Mouse (Mus musculus) megakaryocyte, adult 5-6 weeks (primary cell): ENCODE results near the gene Tmem121. TPM values are rescaled to one million over a fixed set of nuclear protein-coding genes. Genes with fewer than 3 reads are reported as not detected.
"Not testable (repeated sequence)": the region's sequence is repeated elsewhere in the genome, so short reads cannot be mapped to it uniquely, and the experiment has no call there.

Experiments used
- ATAC-seq: 2 replicates; pipeline ENCODE4 v1.8.0; 2016; ENCODE audit warnings: mild to moderate bottlenecking, inconsistent platforms; ENCODE audit not compliant: poor library complexity, severe bottlenecking
- total RNA-seq, 2 experiments: library from RNA; stranded (forward) in 1 of 2; stranded (reverse) in 1 of 2; fragments of 153-499, 151-499 nt in 1 of 2; fragments of 221-1000, 200-1000 nt in 1 of 2; gene quantifications; 2 replicates each; pipeline versions ENCODE4 v1.2.3 to v1.2.4; 2015 to 2017

Tmem121 gene
- total RNA-seq, 2 experiments from 2014 or later = 0.69 TPM; not detected in 1

GRCm38 (mm10) chr12:113184945-113185344, 785 bp upstream of the Tmem121 start:
- no peak for ATAC-seq

DNA sequence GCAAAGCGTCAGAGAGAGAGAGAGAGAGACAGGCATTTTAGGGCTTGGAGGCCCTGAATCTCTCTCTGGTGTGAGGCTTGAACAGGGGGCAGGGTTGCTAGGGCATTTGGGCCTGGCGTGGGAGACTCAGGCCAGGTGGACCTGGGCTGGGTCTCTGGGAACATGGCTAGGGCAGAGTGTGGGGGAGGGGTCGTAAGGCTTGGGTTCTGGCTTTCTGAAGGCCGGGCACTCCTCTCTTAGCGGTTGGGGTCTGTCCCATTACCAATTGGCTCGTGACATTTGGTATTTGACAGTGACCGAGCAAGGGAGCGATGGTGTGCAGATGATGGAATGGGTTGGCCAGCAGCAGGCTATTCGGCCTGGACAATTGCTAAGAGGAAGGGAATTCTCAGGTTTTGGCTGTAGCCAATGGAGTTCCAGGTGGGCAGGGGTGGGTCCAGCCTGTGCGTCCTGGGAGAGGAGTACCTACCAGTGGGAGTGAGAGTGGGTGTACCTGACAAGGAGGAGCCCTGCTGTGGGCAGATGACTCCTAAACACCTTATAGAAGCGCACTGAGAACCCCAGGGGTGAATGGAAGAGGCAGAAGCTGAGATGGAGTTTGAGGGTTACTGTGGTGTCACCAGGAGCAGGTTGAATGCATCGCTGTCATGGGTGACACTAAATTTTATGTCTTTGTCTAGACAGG, 738 bp downstream of the Tmem121 start:
- no peak for ATAC-seq

DNA sequence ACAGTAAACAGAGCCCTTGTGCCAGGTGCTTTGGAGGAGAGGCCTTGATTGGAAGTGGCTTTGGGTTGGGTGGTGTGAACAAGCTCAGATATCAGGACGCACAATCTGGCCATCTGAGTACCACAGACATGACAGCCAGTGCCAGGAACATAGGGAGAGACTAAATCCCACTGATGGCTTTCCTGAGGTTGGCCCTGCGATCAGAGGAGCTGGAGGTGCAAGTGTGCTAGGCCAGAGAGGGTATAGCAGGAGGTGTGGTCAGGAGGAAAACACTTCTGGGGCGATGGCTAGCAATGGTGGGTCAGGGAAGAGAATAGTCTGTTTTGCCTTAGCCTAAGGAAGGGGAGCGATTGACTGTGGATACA, 1.3 kb downstream of the Tmem121 start:
- ATAC-seq = no peak

DNA sequence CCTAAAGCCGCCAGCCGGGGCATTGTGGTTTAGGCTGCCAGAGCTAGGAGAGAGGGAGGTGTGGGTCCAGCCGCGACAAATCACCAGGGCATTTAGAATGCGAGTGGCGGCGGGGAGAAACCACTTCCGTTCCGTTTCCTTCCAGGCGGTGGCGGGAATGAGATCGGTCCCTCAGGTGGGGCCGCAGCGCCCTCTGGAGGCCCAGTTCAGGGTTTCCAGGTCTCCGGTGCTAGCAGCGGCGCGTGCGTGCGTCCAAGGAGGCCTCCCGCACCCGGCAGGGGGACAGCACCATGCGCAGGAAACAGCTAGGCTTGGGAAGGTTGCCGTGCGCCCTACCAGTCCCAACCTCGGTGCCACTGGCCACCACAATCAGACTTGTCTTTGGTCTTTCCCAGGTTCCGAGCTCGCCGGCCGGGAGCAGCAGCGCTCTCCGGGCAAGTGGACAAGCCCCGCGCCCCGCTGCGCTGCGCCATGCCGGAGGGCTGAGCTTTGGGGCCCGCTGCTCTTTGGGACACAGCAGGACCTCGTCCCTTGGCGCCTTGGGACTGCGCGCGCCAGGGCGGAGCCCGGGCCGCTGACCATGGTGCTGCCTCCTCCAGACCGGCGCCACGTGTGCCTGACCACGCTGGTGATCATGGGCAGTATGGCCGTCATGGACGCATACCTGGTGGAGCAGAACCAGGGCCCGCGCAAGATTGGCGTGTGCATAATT, 2.0 kb downstream of the Tmem121 start:
- ATAC-seq = peak; percentile 86

- no peak for ATAC-seq
These were observed 2.8 kb downstream of the Tmem121 start for GRCm38 (mm10) chr12:113188349-113189055.

DNA sequence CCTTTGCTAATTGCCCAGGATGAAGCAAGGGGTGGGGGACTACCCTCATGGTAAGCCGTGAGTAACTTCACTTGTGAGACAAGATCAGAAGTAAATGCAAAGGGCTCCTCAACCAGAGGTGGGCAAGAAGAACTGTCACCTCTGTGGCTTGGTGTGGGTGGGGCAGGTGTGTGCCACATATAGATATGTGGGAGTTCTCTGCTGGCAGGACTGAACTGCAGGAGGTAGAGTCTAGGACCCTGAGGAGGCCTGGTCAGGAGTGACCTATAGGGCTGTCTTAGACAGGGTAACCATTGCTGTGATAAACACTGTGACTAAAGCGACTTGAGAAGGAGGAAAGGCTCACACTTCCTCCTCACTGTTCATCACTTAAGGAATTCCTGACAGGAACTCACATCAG, 7.7 kb downstream of the Tmem121 start:
- no peak for ATAC-seq

- not testable (repeated sequence) for ATAC-seq
These were observed 13.4 kb downstream of the Tmem121 start for GRCm38 (mm10) chr12:113199132-113199531.

DNA sequence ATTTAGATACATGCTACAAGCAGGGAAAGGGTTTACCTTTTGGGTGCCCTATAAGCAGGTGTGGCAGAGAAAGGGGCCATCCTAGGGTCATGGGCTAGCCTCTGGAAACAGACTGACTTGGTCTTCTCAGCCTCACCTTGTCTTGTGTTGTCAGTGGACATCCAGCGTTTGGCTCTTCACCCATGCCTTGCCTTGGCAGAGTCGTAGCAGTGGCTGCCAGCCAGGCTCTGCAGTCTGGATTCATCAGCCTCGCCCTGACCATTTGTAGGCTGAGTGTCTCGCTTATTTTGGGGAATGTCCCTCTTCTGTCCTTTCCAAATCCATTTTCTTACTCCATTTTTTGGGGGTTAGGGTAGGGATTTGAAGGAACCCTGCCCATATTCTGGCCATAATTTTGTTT, 15.6 kb downstream of the Tmem121 start:
- no peak for ATAC-seq

GRCm38 (mm10) chr12:113202008-113202407, 16.3 kb downstream of the Tmem121 start:
- ATAC-seq = no peak

- no peak for ATAC-seq
These were observed 17.8 kb downstream of the Tmem121 start for GRCm38 (mm10) chr12:113203522-113203921.

DNA sequence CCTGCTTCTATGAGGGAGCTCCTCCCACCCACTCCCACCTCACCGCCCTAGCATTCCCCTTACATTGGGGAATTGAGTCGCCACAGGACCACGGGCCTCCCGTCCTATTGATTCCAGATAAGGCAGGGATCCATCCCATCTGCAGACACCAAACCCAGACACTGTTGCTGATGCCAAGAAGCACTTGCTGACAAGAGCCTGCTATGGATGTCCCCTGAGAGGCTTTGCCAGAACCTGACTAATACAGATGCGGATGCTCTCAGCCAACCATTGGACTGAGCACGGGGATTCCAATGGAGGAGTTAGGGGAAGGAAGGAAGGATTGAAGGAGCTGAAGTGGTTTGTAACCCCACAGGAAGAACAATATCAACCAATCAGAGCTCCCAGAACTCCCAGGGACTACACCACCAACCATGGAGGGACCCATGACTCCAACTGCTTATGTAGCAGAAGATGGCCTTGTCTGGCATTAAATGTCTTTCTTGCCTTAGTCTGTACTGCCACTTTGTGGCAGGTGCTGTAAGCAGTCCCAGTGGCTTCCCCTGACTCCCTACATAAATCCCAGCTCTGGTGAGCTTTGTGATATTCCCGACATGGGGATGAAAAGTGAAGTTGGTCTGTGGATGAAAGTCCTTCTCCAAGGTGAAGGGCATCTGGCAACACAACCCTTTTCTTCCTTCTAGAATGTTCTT, 19.7 kb downstream of the Tmem121 start:
- no peak for ATAC-seq

DNA sequence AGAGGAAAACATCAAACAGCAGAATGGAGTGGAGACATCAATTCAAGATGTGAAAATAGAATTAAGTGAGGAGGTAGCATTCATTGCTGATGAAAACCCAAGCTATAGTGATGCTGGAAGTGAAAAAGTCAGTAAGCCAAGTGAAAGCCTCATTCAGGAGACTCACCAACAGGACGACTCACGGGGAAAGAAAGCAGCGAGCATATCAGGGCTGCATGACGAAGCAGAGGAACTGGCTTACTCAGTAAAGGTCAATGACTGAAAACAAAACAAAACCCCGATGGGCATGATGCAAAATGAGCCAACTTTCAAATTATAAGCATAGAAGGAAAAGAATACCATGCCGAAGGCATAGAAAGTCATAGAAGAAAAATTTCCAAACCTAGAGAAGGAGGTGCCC, 22.0 kb downstream of the Tmem121 start:
- ATAC-seq = no peak

- ATAC-seq = no peak
These were observed 25.1 kb downstream of the Tmem121 start for GRCm38 (mm10) chr12:113210586-113211378.

- no peak for ATAC-seq
These were observed 26.0 kb downstream of the Tmem121 start for GRCm38 (mm10) chr12:113211772-113212171.

DNA sequence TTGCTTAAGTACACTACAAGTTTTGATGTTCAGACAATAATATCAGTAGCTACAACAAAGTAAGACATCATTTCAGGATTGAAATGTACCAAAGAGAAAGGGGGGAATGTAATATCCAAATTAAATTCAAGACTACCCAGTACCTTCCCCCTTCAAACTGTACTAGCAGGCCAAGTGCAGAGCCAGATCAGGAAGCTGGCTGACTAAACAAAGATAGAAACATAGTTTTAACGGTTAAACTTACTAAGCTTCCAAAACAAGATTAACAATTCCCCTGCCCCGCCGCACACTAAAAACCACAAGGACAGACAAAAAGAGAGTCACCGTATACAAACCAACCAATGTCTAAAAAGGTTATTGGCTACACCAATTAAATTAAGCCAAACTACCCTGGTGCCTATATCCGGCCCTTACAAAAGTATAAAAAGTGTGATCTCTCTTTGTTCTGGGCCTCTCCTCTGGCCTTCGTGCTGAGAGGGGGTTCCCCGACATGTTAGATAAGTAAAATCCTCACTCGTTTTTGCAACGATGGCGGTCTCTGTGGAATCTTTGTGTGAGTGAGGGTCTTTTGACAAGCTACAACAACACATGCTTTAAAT, 26.7 kb downstream of the Tmem121 start:
- ATAC-seq = no peak

DNA sequence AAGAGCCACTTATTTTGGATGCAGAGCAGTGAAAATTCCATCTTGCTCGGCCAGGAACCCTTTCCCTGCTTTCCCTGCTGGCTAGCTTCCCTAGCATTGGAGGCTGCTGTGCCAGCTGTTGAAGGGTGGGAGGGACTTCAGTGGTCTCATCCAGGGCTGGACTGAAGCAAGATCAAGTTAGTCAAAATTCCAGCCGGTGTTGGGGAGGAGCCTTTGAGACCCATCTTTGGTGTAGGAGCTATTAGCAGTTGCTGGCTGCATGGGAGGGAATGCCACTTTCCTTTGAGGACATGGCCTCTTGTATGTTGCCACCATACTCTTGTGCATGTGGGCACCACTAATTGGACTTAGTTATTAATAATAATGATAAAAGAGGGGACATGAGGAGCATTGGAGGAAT, 27.5 kb downstream of the Tmem121 start:
- ATAC-seq = no peak

GRCm38 (mm10) chr12:113214072-113214808, 28.5 kb downstream of the Tmem121 start:
- ATAC-seq = no peak

DNA sequence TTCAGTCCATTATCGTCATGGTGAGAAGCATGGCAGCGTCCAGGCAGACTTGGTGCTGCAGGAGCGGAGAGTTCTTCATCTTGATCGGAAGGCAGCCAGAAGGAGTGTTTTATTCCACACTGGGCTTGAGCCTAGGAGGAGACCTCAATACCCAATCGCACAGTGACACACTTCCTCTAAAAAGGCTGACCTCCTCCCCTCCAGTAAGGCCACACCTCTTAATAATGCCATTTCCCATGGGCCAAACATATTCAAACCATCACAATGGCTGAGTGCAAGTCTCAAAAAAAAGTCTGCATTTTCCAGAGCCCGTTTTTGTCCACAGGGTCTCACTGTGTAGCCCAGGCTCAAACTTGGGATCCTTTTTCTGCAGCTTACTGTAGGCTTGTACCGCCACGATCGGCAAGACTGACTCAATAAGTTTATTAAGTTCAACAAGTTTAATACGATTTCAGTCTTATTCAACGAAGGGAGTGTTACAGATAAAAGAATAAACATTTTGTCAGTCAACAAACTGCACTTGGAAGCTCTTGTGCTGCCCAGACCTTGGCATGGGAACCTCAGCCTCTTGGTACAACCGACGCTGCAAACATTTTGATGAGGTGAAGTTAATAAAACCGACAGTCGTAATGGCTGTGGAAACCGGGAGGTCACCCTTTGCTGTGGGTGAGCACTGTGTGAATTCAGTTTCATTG, 29.4 kb downstream of the Tmem121 start:
- no peak for ATAC-seq
